Mouse (Mus musculus) megakaryocyte, embryonic 14.5 days (primary cell): ENCODE measurements around the gene Chid1.

Experiments
- FLI1 ChIP-seq: IDR thresholded peaks from 2 replicates; pipeline ENCODE4 v1.6.1; 2012; ENCODE audit warnings: low read length, inconsistent platforms, mixed read lengths
- GATA1 ChIP-seq: IDR thresholded peaks from 3 replicates; pipeline ENCODE4 v1.6.1; 2012; ENCODE audit warnings: mixed read lengths, low read length, inconsistent platforms, borderline replicate concordance

DNA sequence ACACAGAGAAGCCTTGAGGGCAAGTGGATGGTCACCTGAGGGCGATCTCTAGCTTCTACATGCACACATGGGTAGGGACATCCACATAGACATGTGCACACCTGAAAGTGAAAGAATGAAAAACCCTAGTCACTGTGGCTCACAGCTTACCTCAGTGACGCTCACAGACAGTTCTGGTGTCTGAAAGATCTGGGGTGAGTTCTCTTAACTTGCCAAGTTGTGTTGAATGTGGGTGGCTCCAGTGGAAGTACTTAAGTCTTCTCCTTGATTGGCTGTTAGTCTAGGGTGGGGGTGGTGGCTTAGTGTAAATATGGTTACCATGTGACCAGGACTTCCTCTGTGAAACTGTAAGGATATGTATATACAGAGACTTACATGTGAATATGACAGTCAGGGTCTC is 39.3 kb upstream of the Chid1 start:
- no peak for TF ChIP-seq GATA1
- no peak for TF ChIP-seq FLI1
